Mouse (Mus musculus) cerebellum, postnatal 36 days (tissue): ENCODE measurements around the gene Susd1.

Source experiments
- DNase-seq, 2 experiments: peaks; one replicate each; pipeline ENCODE4 v3.0.0; 2021 to 2022; ENCODE audit warnings: mixed read lengths in 2 of 2

Susd1 gene

GRCm38 (mm10) chr4:59277958-59278357 lies 160.5 kb downstream of the Susd1 start:
- DNase-seq, result no peak

- DNase-seq, result no peak
Measured at GRCm38 (mm10) chr4:59275956-59276355, 162.5 kb downstream of the Susd1 start.

GRCm38 (mm10) chr4:59275494-59275893 lies 162.9 kb downstream of the Susd1 start:
- no peak for DNase-seq

- DNase-seq, result no peak
Measured at GRCm38 (mm10) chr4:59274136-59274535, 164.3 kb downstream of the Susd1 start.

- no peak for DNase-seq
Measured at GRCm38 (mm10) chr4:59273342-59273741, 165.1 kb downstream of the Susd1 start.

GRCm38 (mm10) chr4:59265631-59266030 lies 172.8 kb downstream of the Susd1 start:
- no peak for DNase-seq

- no peak for DNase-seq
Measured at GRCm38 (mm10) chr4:59265182-59265581, 173.3 kb downstream of the Susd1 start.
